Mouse (Mus musculus) forebrain, postnatal 0 days (tissue): Measurements from ENCODE around the gene Gm47289. TPM values are rescaled to one million over a fixed set of nuclear protein-coding genes. Genes with fewer than 3 reads are reported as not detected.

Source experiments
- ATAC-seq: fragments of 200-750 bp; cut with Nextera tagmentation; 2 replicates; pipeline ENCODE4 v1.8.0; 2017; ENCODE audit warnings: mild to moderate bottlenecking, moderate library complexity
- DNase-seq: peaks from one replicate; pipeline ENCODE4 v3.0.0-alpha.2; 2015
- H3K27ac ChIP-seq: fragments of 300-500 bp; sonication (generic); 2 replicates; pipeline ENCODE4 v1.5.1; 2014; ENCODE audit warnings: low read depth, mild to moderate bottlenecking, antibody characterized with exemption, low read length, moderate library complexity, mixed read lengths
- H3K27me3 ChIP-seq: fragments of 300-500 bp; sonication (generic); 2 replicates; pipeline ENCODE4 v1.6.1; 2014; ENCODE audit warnings: mild to moderate bottlenecking, low read length, mixed read lengths; ENCODE audit not compliant: insufficient read depth
- H3K36me3 ChIP-seq: fragments of 300-500 bp; sonication (generic); 2 replicates; pipeline ENCODE4 v1.6.1; 2014; ENCODE audit warnings: mild to moderate bottlenecking, moderate library complexity; ENCODE audit not compliant: insufficient read depth
- H3K4me1 ChIP-seq: fragments of 300-500 bp; sonication (generic); 2 replicates; pipeline ENCODE4 v1.6.1; 2014; ENCODE audit warnings: antibody characterized with exemption; ENCODE audit not compliant: insufficient read depth
- H3K4me2 ChIP-seq: fragments of 300-500 bp; sonication (generic); 2 replicates; pipeline ENCODE4 v1.6.1; 2014; ENCODE audit warnings: low read depth, mild to moderate bottlenecking, moderate library complexity
- H3K4me3 ChIP-seq: fragments of 300-500 bp; sonication (generic); 2 replicates; pipeline ENCODE4 v1.5.1; 2014; ENCODE audit warnings: low read depth, low read length, mixed read lengths
- H3K9ac ChIP-seq: fragments of 300-500 bp; sonication (generic); 2 replicates; pipeline ENCODE4 v1.6.1; 2014; ENCODE audit warnings: mild to moderate bottlenecking
- H3K9me3 ChIP-seq: fragments of 300-500 bp; sonication (generic); 2 replicates; pipeline ENCODE4 v1.6.1; 2016; ENCODE audit warnings: low read length
- CTCF ChIP-seq: sonication (generic); IDR thresholded peaks from 2 replicates; pipeline ENCODE4 v1.5.1; 2016; ENCODE audit warnings: antibody characterized with exemption, control low read depth, low read depth
- WGBS: fragments of 180-500 bp; shearing (Covaris S2); extraction: QIAGEN DNeasy Blood & Tissue Kit; methylation state at CpG from one replicate; pipeline ENCODE4 v1.1.7; 2014; 5-methylcytosine and 5-hydroxymethylcytosine counted together
- polyA plus RNA-seq: library from polyadenylated mRNA; unstranded; fragments of >200 nt; fragmentation: Nextera tagmentation; extraction: Ambion mirVana; gene quantifications from 2 replicates; pipeline ENCODE4 v1.2.1, GENCODE M21; 2015
- total RNA-seq: library from RNA; depleted of rRNA; stranded (reverse); fragments of >200 nt; gene quantifications from 2 replicates; pipeline ENCODE4 v1.2.3, GENCODE M21; 2014

The Gm47289 gene
- total and polyA plus RNA-seq, 2 experiments from 2014 or later = not detected

- H3K4me2 ChIP-seq = no peak overlapping the region
- ATAC-seq (no peak), DNase-seq (no peak)
- WGBS = 64% methylated on average over 6 of the region's 6 CpGs
- no peaks in the 10 kb centered on the region for H3K36me3 ChIP-seq
- TF ChIP-seq CTCF = no peak
- H3K4me3 ChIP-seq = no peak overlapping the region
- no peaks in the 10 kb centered on the region for H3K9me3 ChIP-seq
- H3K4me1 ChIP-seq = no peaks in the 10 kb centered on the region
- no peaks in the 10 kb centered on the region for H3K27me3 ChIP-seq
- no peak overlapping the region for H3K27ac ChIP-seq
- no peak overlapping the region for H3K9ac ChIP-seq
Measured at GRCm38 (mm10) chr9:119145638-119146037, 13.3 kb upstream of the Gm47289 start.

- no peaks in the 10 kb centered on the region for H3K36me3 ChIP-seq
- ATAC-seq (no peak), DNase-seq (no peak)
- 77% methylated on average over 13 of the region's 13 CpGs for WGBS
- no peak overlapping the region for H3K4me2 ChIP-seq
- H3K9me3 ChIP-seq = no peaks in the 10 kb centered on the region
- H3K27me3 ChIP-seq = no peaks in the 10 kb centered on the region
- TF ChIP-seq CTCF = no peak
- H3K4me3 ChIP-seq = no peak overlapping the region
- H3K4me1 ChIP-seq = no peaks in the 10 kb centered on the region
- H3K27ac ChIP-seq = no peak overlapping the region
- H3K9ac ChIP-seq = no peak overlapping the region
Measured at GRCm38 (mm10) chr9:119146098-119146770, 12.7 kb upstream of the Gm47289 start.

DNA sequence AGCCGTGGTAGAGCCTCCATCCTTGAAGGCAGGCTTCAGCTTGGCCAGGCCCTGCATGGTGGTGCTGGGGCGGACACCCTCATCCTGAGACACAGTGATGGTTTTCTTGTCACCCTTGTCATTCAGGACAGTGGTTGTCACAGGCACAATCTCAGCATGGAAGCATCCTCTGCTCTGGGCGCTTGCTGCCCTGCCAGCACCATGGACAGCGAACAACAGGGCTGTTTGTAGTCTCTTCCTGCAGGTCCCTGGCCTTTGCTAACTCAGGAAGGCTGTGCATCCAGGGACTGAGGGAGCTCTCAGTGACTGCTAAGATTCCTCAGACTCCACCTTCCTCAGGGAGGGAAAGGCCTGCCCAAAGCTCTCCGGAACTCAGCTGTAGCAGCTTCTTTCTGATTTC, 9.4 kb upstream of the Gm47289 start:
- ATAC-seq = no peak
- no peaks in the 10 kb centered on the region for H3K4me1 ChIP-seq
- H3K9me3 ChIP-seq = no peaks in the 10 kb centered on the region
- 35% methylated on average over 5 of the region's 5 CpGs for WGBS
- no peaks in the 10 kb centered on the region for H3K36me3 ChIP-seq
- H3K4me3 ChIP-seq = no peak overlapping the region
- DNase-seq = no peak
- no peak overlapping the region for H3K4me2 ChIP-seq
- no peak for TF ChIP-seq CTCF
- H3K27ac ChIP-seq = no peak overlapping the region
- H3K9ac ChIP-seq = no peak overlapping the region
- H3K27me3 ChIP-seq = no peaks in the 10 kb centered on the region

- DNase-seq = no peak
- WGBS = 47% methylated on average over 2 of the region's 2 CpGs
Measured at GRCm38 (mm10) chr9:119151751-119152150, 7.2 kb upstream of the Gm47289 start.

GRCm38 (mm10) chr9:119155416-119155815, 3.5 kb upstream of the Gm47289 start:
- Histone ChIP-seq H3K9me3 (no peaks in the 10 kb centered on the region), H3K4me2 (no peak overlapping the region), H3K27me3 (peaks cover 8% of the 10 kb centered on the region; the same call in 1 of the 2 replicates), H3K36me3 (no peaks in the 10 kb centered on the region), H3K27ac (no peak overlapping the region), H3K4me1 (no peaks in the 10 kb centered on the region), H3K9ac (no peak overlapping the region), H3K4me3 (no peak overlapping the region)
- 84% methylated on average over 8 of the region's 8 CpGs for WGBS
- ATAC-seq (no peak), DNase-seq (no peak)
- no peak for TF ChIP-seq CTCF

More at GRCm38 (mm10) chr9:119151751-119152150, 7.2 kb upstream of the Gm47289 start:
- Histone ChIP-seq H3K27ac (no peak overlapping the region), H3K9ac (no peak overlapping the region), H3K36me3 (no peaks in the 10 kb centered on the region), H3K4me3 (no peak overlapping the region), H3K4me2 (no peak overlapping the region), H3K4me1 (no peaks in the 10 kb centered on the region), H3K27me3 (0 out of 2 replicates have a peak, but pooled peaks cover 8% of the 10 kb centered on the region), H3K9me3 (no peaks in the 10 kb centered on the region)
- ATAC-seq = no peak
- TF ChIP-seq CTCF = no peak

DNA sequence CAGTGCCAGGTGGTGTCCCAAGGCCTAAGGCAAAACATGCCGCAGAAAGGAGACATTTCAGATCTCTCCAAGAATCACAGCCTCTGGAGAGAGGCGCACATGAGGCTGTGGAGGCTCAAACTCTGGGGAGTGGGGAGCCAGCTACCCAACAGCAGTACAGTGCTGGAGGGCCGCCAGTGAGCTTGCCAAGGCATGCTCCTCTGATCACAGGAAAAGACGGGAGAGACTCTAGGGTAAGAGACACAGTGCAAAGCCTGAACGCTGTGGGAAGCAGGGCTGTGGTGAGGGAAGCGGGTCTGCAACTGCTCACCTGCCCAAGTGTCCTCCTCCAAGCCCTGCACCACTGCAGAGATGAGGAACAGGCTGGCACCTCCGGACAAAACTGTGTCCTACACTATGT, 3.1 kb upstream of the Gm47289 start:
- no peak overlapping the region for H3K4me3 ChIP-seq
- peak overlapping the region; percentile 57; the same call in 1 of the 2 replicates for H3K4me2 ChIP-seq
- no peak for TF ChIP-seq CTCF
- no peak for DNase-seq
- H3K9ac ChIP-seq = no peak overlapping the region
- 56% methylated on average over 7 of the region's 7 CpGs for WGBS
- H3K36me3 ChIP-seq = no peaks in the 10 kb centered on the region
- no peaks in the 10 kb centered on the region for H3K4me1 ChIP-seq
- peaks cover 8% of the 10 kb centered on the region; the same call in 1 of the 2 replicates for H3K27me3 ChIP-seq
- no peaks in the 10 kb centered on the region for H3K9me3 ChIP-seq
- no peak overlapping the region for H3K27ac ChIP-seq
- ATAC-seq = no peak

DNA sequence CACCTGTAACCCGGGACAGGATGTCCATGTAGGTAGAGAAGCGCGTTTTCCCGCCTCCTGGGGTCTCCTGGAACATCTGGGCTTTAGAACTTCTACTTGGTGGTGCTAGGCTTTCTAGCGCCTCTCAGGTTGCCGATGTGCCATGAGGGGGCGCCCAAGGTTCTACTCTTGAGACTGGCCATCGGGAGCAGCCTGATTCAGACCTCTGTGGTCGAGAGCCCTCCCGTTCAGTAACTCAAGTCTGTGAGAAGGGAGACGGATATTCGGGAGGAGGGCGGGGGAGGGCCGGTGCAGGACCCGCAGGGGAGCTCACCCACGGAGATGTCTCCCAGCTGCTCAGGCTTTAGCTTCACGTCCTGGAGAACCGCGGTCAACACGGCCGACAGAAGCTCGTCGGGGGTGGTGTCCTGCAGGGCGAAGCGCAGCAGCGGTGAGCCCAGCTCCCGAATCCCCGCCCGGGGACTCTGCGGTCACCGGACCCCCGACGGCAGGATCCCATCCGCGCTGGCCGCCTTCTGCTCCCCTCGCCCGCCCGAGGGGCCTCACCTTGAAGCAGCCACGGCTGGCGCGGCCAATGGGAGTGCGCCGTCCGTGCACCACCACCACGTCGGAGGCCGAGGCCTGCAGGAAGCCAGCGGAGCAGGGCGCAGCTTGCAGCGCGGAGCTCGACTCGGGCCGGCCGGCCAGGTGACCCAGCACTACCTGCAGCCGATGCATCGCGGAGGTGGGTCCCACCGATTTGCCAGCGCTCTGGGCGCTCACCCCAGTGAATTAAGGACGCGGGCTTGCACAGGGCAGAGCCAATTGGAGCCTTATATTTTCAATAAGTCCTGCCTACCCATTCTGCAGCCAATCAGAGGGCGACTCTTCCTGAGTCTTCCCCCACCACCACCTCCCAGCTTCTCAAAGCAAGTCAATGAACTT, 2.4 kb upstream of the Gm47289 start, which contains the start of gene Acaa1b:
Acaa1b (minus strand) TSS at position 816 of the 924 bp plus-strand sequence.
- Histone ChIP-seq H3K36me3 (no peaks in the 10 kb centered on the region), H3K27me3 (peaks cover 8% of the 10 kb centered on the region; the same call in 1 of the 2 replicates), H3K9ac (peak within 1 kb of the TSS; percentile 28), H3K27ac (no peak within 1 kb of the TSS), H3K9me3 (no peaks in the 10 kb centered on the region), H3K4me3 (peak within 1 kb of the TSS; percentile 38), H3K4me1 (no peaks in the 10 kb centered on the region), H3K4me2 (peak within 1 kb of the TSS; percentile 57)
- ATAC-seq (peak; percentile 95), DNase-seq (peak; percentile 72)
- TF ChIP-seq CTCF = peak; percentile 71
- 4% methylated on average over 64 of the region's 65 CpGs for WGBS
